Mouse (Mus musculus) gastrocnemius, postnatal 10 days (tissue): Measurements from ENCODE around the gene Olfr1031. TPM values are rescaled to one million over a fixed set of nuclear protein-coding genes. Genes with fewer than 3 reads are reported as not detected.
"Not testable (repeated sequence)": the region's sequence is repeated elsewhere in the genome, so short reads cannot be mapped to it uniquely, and the experiment has no call there.

Experiments
- DNase-seq: peaks from one replicate; pipeline ENCODE4 v3.0.0; 2021; ENCODE audit warnings: mixed read lengths
- long read RNA-seq, 2 experiments: library from polyadenylated mRNA; stranded (forward); transcript quantifications; one replicate each; pipeline ENCODE4 v2.0.0; 2021
- total RNA-seq, 2 experiments: library from RNA; stranded (reverse); gene quantifications; 2 replicates each; pipeline ENCODE4 v1.2.3; 2021

Olfr1031 gene
- not detected for total RNA-seq
- long read RNA-seq, experiment 1 = 0 reads
- long read RNA-seq, experiment 2 = 0 reads

DNA sequence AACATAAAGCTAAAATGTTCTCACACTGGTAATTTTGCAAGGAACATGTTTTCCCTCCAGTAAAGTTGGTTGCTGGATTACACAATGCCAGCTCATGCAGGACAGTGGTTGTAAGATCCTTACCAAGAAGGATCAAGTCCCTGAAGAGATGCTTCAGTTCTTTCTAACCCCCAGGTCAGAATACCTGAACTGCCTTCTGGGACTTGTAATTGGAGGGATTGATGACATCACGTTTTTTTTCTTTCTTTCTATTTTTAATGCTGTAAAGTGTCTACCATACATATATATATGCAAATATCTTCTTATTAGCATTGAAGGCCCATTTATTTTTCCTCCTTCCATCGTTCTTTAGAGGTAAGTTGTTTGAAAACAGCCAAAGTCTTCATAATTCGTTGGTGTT lies at the start of gene Olfr1031:
Gene Olfr1031, plus strand, starts transcription at position 301 of the 400 bp plus-strand sequence.
- DNase-seq = no peak

GRCm38 (mm10) chr2:85950137-85950536 lies 40.0 kb upstream of the Olfr1031 start, which contains the start of gene Olfr1028:
TSS of gene Olfr1028 (plus strand) at chr2:85950437.
- DNase-seq = no peak

- DNase-seq = no peak
Observed at GRCm38 (mm10) chr2:85973595-85973994, 16.5 kb upstream of the Olfr1031 start, which contains the start of gene Olfr1029. TSS of gene Olfr1029 (plus strand) at chr2:85973895.

GRCm38 (mm10) chr2:85978976-85979375 lies 11.1 kb upstream of the Olfr1031 start, which contains the start of gene Olfr1030:
TSS of gene Olfr1030 (plus strand) at chr2:85979276.
- DNase-seq = no peak

DNA sequence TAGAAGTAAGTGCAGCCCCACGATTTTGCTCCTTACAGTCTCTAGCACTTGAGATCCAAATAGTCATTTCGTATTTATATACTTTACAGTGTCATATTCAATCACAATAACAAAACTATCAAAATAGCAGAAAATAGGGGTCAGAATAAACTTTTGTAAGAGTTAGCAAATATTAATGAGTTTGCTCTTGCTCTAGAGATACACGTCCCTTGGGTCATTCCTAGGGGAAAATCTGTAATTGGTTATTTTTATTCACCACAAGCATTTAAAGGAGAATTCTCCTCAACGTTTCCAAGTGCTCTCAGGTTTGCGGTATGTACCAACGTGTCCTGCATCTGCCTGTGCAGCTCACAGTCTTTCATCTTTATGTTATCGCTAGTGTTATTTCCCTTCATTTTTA lies 15.1 kb downstream of the Olfr1031 start, which contains the start of gene Olfr1032:
Gene Olfr1032, plus strand, starts transcription at position 301 of the 400 bp plus-strand sequence.
- no peak for DNase-seq

GRCm38 (mm10) chr2:86020406-86020805 lies 30.3 kb downstream of the Olfr1031 start, which contains the start of gene Olfr1033:
TSS of gene Olfr1033 (plus strand) at chr2:86020633.
- not testable (repeated sequence) for DNase-seq

- DNase-seq = not testable (repeated sequence)
Observed at GRCm38 (mm10) chr2:86021518-86021917, 31.4 kb downstream of the Olfr1031 start.

Other genes with a start within 250 kb of the Olfr1031 start
- gene Olfr1012, start 227.5 kb upstream of the Olfr1031 start, total RNA-seq = not detected
- gene Olfr1013, start 223.2 kb upstream of the Olfr1031 start, total RNA-seq = not detected
- gene Olfr1014, start 217.6 kb upstream of the Olfr1031 start, total RNA-seq = not detected
- not detected for gene Olfr1015, start 208.3 kb upstream of the Olfr1031 start, total RNA-seq
- gene Olfr1016, start 187.8 kb upstream of the Olfr1031 start, total RNA-seq = not detected
- not detected for gene Olfr1018, start 171.8 kb upstream of the Olfr1031 start, total RNA-seq
- not detected for gene Olfr1019, start 144.8 kb upstream of the Olfr1031 start, total RNA-seq
- gene Olfr1020, start 143.3 kb upstream of the Olfr1031 start, total RNA-seq = not detected
- not detected for gene Olfr1022, start 121.7 kb upstream of the Olfr1031 start, total RNA-seq
- gene Olfr1023, start 104.7 kb upstream of the Olfr1031 start, total RNA-seq = not detected
- gene Olfr1024, start 85.3 kb upstream of the Olfr1031 start, total RNA-seq = not detected
- not detected for gene Olfr1025-ps1, start 75.1 kb upstream of the Olfr1031 start, total RNA-seq
- not detected for gene Olfr1026, start 68.7 kb upstream of the Olfr1031 start, total RNA-seq
- gene Olfr1028, start 39.9 kb upstream of the Olfr1031 start, total RNA-seq = not detected
- gene Olfr1029, start 16.4 kb upstream of the Olfr1031 start, total RNA-seq = not detected
- gene Olfr1030, start 11.0 kb upstream of the Olfr1031 start, total RNA-seq = not detected
- gene Olfr1032, start 15.2 kb downstream of the Olfr1031 start, total RNA-seq = not detected
- under 1 TPM; 0.09 to 0.45 TPM for gene Olfr1033, start 30.3 kb downstream of the Olfr1031 start, total RNA-seq
- gene Olfr1034, start 55.6 kb downstream of the Olfr1031 start, total RNA-seq = not detected
- not detected for gene Olfr1036, start 83.7 kb downstream of the Olfr1031 start, total RNA-seq
- gene Olfr1037, start 97.1 kb downstream of the Olfr1031 start, total RNA-seq = not detected
- gene Olfr1039, start 145.6 kb downstream of the Olfr1031 start, total RNA-seq = not detected
- not detected for gene Olfr1040, start 156.4 kb downstream of the Olfr1031 start, total RNA-seq
- gene Olfr1042, start 171.5 kb downstream of the Olfr1031 start, total RNA-seq = not detected
- not detected for gene Olfr1043, start 177.2 kb downstream of the Olfr1031 start, total RNA-seq
- not detected for gene Olfr1044, start 187.5 kb downstream of the Olfr1031 start, total RNA-seq
- not detected for gene Olfr52, start 195.4 kb downstream of the Olfr1031 start, total RNA-seq
- not detected for gene Olfr1045, start 212.7 kb downstream of the Olfr1031 start, total RNA-seq
- not detected for gene Olfr1046, start 229.0 kb downstream of the Olfr1031 start, total RNA-seq
- not detected for gene Olfr1047, start 241.1 kb downstream of the Olfr1031 start, total RNA-seq
- not detected for gene Olfr1048, start 250.0 kb downstream of the Olfr1031 start, total RNA-seq